Mouse (Mus musculus) frontal cortex, postnatal 36 days (tissue): ENCODE data around the gene Plekho2.

Experiments
- DNase-seq, 2 experiments: peaks; one replicate each; pipeline ENCODE4 v3.0.0; 2022; ENCODE audit warnings: low spot score in 2 of 2

The Plekho2 gene

DNA sequence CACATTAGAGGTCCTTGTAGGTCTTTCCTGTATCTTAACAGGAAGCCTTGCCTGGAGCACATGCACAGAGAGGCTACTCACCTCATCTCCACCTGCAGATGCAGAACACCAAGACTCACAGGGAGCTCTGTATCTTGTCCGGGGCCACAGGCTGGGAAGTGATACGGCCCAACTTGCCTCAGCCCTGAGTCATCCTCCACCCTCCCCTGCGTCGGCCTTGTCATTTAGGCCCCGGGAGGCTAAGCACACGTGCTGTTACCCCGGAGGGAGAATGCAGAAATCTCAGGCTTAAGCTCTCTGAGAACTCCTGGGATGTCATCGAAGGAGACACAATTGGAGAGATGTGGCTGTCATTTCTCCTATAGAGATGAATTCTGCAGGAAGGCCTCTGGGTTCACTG, 50.2 kb downstream of the Plekho2 start:
- no peak for DNase-seq

DNA sequence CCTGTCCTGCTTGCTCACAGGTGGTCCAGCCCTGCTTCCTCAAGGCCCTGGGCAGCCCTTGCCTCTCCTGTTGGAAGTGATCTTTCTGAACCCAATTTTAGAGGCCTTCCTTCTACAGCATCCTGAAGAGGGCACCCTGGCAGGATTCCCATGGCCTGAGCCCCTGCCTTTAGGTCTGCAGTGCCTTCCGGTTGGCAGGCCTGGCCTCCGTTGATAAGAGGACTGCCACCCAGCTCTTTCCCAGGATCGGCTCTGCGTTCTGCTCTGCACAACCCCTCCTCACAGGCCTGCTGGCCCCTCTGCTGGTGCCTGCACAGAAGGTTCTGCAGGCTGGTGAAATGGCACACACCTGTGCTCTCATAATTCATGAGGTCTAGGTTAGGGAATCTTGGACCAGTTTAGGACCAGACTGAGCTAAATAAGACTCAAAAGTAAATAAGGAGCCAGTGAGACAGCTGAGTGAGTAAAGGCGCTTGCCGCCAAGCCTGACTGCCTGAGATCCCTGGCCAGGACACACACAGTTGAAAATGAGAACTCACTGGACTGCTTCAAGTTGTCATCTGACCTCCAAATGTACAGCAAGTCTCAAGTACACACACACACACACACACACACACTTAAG, 51.3 kb downstream of the Plekho2 start:
- DNase-seq = no peak

DNA sequence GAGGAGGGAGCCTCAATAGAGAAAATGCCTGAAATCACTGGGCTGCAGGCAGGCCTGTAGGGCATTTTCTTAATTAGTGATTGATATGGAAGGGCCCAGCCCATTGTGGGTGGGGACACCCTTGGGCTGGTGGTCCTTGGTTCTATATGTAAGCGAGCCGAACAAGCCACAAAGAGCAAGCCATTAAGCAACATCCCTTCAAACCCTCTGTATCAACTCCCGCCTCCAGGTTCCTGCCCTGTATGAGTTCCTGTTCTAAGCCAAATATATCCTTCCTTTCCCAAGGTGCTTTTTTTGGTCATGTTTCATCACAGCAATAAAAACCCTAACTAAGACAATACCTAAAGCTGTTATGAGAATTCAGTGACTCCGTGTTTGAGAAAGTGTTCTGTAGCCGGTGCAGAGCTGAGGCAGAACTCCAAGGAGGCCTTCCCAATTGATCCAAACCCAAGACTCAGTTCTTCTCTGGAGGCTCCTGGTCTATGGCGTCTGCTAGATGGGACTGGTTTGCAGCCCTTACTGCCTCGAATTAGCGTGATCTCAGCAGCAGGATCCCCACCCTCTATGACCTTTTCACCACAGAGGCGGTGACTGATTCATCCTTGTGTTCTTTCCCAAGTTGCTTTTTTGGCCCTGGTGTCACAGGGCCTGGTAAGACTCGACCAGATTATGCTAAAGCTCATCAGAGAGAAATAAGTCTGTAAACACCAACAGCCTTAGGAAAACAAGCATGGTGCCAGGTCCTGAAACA, 54.2 kb downstream of the Plekho2 start:
- DNase-seq = no peak

DNA sequence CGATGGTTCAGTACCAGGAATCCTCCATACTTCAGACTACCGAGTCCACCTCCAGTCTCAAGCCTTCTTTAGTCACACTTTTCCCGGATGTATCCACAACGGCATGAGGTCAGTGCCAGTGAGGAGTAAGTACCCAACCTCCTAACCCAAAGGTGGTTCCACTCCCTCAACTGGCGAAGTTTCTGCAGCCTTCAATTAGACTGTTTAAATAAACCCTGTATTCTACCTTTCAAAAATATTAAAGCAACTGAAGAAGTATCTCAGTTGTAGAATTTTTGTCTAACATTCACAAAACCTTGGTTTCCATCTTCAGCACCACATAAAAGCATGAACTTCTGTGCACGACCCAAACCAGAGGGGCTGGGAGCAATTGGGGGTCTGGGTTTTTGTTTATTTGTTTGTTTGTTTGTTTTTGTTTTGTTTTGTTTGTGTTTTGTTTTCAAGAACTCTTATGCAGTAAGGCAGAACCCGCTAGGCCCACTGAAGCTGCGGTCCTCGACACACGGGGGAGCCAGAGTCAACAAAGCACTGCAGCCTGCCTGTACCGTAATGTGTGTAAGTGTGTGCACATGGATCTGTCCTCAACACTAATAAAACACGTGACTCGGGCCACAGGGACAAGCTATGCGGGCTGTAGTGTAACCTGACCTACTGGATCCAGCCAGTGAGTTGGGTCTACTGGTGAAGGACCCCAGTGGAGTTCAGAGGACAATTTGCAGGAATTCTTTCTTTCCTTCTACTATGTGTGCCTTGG, 56.1 kb downstream of the Plekho2 start:
- DNase-seq = peak; percentile 76 to 86

DNA sequence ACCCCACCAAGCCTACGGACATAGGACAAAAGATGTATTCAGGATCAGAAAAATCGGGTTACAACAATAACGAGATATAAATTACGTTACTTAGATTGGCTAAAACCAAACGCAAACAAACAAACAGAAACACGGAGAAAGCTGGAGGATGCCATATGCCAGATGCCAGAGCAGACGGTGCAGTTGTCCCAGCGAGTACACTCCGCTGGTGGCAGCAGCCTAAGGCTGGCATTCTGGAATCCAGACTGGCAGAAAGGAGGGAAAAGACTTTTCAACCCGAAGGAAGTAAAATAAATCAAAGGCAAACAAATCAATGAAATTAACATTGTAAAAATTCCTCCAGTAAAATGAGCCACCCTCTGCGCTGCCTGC, 59.3 kb downstream of the Plekho2 start:
- no peak for DNase-seq

DNA sequence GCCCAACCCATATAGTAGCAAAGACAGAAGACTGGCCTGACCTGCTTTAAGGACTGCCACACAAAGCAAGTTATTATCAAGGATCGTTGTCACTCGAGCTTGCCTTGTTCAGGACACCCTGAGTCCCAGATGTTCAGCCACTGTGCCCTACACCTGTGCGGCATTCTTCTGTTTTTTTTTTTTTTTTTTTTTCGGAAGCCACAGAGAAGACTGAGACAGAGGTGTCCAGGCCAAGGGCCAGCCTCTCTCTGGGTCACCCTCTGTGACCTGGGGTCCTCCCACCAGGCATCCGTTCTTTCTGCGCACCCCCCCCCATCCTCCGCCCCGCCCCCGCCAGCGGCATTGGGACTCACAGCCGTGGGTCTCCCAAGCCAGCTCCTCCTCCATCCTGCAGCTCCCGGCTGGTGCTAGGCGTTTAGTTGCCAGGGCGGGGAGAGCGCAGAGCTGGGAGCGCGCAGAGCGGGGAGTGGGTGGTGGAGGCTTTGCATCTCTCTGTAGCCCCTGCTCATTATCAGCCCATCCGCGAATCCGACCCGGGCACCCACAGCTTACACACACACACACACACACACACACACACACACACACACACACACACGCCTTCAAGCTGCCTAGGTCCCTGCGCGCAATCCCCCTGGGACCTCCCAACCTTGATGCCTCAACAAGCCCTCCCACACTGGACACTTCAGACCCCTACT, 59.9 kb downstream of the Plekho2 start, which contains the start of gene Ankdd1a:
Ankdd1a (minus strand) TSS at position 387 of the 698 bp plus-strand sequence.
- DNase-seq = peak; percentile 47 to 59

DNA sequence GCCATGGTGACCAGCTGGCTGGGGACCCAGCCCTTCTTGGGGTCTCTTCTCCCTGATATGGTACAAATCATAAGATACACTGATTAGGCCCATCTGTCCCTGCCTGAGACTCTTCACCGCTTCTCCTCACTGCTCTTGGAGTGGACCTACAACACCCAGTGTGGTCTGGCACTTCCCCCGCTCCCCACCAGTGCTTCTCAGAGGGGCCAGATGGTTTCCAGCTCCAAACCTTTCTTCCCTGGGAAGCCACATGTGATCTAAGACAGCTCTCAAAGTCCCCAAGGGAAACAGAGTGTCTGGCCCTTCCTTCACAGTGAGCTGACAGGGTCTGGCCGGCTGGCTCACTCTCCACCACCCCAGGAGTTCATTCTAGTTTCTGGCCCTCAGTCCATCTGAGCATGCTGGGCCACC, 65.0 kb downstream of the Plekho2 start:
- no peak for DNase-seq

DNA sequence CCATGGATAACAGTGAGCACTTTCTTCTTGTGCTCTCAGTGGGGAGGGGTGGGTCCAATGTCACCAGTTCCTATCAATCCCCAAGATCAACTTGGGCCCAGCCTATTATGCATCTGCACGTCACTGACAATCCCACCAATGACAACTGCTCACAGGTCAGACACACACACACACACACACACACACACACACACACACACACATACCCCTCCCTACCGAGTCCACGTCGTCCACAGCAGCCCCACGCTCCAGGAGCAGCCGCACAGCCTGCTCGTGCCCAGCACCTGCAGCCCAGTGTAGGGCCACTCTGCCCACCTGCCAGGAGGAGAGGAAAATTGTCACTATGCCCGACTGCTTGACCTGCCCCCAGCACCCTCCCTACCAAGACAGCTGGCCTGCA, 65.4 kb downstream of the Plekho2 start:
- no peak for DNase-seq

DNA sequence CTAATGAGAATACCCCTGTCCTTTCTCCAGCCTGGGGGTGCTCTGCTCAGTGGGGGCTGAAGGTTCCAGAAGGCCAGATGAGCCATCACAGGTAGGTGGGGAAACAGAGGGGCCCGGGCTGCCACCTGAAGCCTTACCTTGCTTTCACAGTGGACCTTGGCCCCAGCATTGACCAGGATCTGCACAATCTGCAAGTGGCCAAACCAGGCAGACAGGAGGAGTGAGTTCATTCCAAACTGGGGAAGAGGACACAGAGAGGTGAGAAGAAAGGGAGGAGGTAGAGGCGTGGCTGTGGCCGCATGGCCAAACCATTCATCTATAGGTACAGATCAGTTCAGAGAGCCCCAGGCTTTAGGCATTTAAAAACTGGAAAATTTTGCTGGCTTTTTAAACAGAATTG, 67.3 kb downstream of the Plekho2 start:
- no peak for DNase-seq

DNA sequence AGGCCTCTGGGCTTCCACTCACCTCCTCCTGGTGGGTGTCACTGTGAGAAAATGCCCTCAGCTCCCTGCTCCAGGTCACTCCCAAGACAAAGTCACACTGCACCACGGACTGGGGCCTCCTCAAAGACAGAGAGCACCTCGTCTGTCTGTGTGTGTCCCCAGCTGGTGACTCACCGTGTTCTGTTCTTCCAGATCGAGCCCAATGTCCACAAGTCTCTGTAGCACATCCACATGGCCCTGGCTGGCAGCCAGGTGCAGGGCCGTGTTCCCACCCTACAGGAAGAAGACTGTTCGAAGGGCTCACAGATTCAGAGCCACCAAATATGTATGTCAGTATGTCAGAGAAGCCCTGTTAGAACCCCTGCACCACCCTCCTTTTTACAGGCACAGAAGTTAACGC, 71.4 kb downstream of the Plekho2 start:
- no peak for DNase-seq

DNA sequence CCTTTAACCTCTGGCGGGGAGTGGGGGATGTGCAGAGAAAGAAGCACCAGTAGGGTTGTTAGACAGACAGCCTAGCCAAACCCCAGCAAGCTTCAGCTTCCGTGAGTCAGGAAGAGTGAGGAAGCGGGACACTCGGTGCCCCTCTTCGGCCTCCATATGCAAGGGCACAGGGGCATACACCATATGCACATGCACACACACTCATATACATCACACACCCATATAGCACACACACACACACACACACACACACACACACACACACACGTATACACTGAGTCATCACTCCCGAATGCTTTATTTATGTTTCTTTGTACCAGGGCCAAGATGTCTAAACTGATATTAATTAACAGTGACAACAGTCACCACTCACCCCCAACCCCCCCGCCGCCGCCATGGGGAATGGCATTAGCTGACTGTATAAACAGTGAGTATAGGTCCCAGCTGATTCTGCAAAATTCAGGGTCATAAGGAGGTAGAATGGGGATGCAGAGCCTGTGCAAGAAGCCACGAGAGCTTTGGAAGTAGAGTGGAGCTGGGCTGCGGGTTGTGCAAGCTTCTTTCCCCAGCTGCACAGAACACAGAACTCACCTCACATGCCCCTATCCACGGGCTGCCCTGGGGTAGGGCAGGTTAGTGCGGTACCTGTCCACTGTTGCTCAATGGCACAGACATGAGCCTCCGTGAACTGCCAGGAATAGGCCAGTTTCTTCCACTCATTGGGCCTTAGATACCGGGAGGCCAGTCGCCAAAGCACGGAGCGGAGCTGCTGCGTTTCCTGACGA, 76.9 kb downstream of the Plekho2 start:
- DNase-seq = no peak
